Mouse (Mus musculus): ENCODE data around the gene Ubap2. TPM values are rescaled to one million over a fixed set of nuclear protein-coding genes. Genes with fewer than 3 reads are reported as not detected.

The Ubap2 gene
- total RNA-seq, 4 experiments from 2014 or later = 35.0 to 49.3 (median 40.2) TPM

- DNase-seq = no peak
These were observed 110.0 kb downstream of the Ubap2 start for GRCm38 (mm10) chr4:41164974-41165373.

GRCm38 (mm10) chr4:41161232-41161631 is 113.7 kb downstream of the Ubap2 start:
- no peak for DNase-seq

- DNase-seq = no peak
These were observed 116.7 kb downstream of the Ubap2 start for GRCm38 (mm10) chr4:41158251-41158650.

GRCm38 (mm10) chr4:41156961-41157360 is 118.0 kb downstream of the Ubap2 start:
- no peak for DNase-seq

GRCm38 (mm10) chr4:41153146-41153545 is 121.8 kb downstream of the Ubap2 start:
- peak; percentile 38 for DNase-seq

GRCm38 (mm10) chr4:41151186-41151585 is 123.8 kb downstream of the Ubap2 start:
- DNase-seq = no peak

- no peak for DNase-seq
These were observed 125.1 kb downstream of the Ubap2 start for GRCm38 (mm10) chr4:41149891-41150290.

Other genes with a start within 250 kb of the Ubap2 start
- gene Aqp7, start 227.0 kb downstream of the Ubap2 start, total RNA-seq (2022) = 10 to 100 TPM in 3 of 4 experiments, 1 to 10 TPM in 1; 7.3 to 30.3 (median 14.6) TPM
- gene Aqp3, start 177.0 kb downstream of the Ubap2 start, total RNA-seq (2022) = under 1 TPM in 2 of 4 experiments, not detected in 2; 0.16 to 0.31 TPM
- gene Nol6, start 150.7 kb downstream of the Ubap2 start, total RNA-seq (2022) = 10 to 100 TPM; 61.8 to 79.3 (median 70.7) TPM
- gene Ube2r2, start 139.4 kb downstream of the Ubap2 start, total RNA-seq (2022) = 100 to 1,000 TPM in 3 of 4 experiments, 10 to 100 TPM in 1; 94.5 to 119 (median 105) TPM
- 10 to 100 TPM; 46.6 to 55.3 (median 48.8) TPM for gene Dcaf12, start 39.7 kb upstream of the Ubap2 start, total RNA-seq (2022)
- 10 to 100 TPM; 47.8 to 55.8 (median 50.8) TPM for gene Ubap1, start 73.9 kb upstream of the Ubap2 start, total RNA-seq (2022)
- gene Kif24, start 189.7 kb upstream of the Ubap2 start, total RNA-seq (2022) = 1 to 10 TPM; 1.5 to 3.2 (median 2.0) TPM
- 10 to 100 TPM; 28.0 to 34.1 (median 32.0) TPM for gene Nudt2, start 190.0 kb upstream of the Ubap2 start, total RNA-seq (2022)
- 10 to 100 TPM in 3 of 4 experiments, 1 to 10 TPM in 1; 9.1 to 13.8 (median 10.6) TPM for gene AI464131, start 227.9 kb upstream of the Ubap2 start, total RNA-seq (2022)
- under 1 TPM in 2 of 4 experiments, not detected in 2; 0.38 to 0.68 TPM for gene 1110017D15Rik, start 242.2 kb upstream of the Ubap2 start, total RNA-seq (2022)

Measured in adrenal gland, adult 8-10 months (tissue).